Mouse (Mus musculus): ENCODE results near the gene Mfsd12. TPM values are rescaled to one million over a fixed set of nuclear protein-coding genes. Genes with fewer than 3 reads are reported as not detected.

Gene Mfsd12
- polyA plus RNA-seq, 1 experiment from 2014 or later: 36.3 TPM

GRCm38 (mm10) chr10:81328386-81328785 lies 28.9 kb upstream of the Mfsd12 start, which contains the start of gene Tbxa2r:
Gene Tbxa2r (plus strand): TSS chr10:81328731.
- DNase-seq (ENCODE audit: low spot score): peak; percentile 81

GRCm38 (mm10) chr10:81329194-81329975 lies 27.9 kb upstream of the Mfsd12 start:
- peak; percentile 89 for DNase-seq (ENCODE audit: low spot score)

- DNase-seq (ENCODE audit: low spot score): no peak
Measured at GRCm38 (mm10) chr10:81330007-81330406, 27.3 kb upstream of the Mfsd12 start.

GRCm38 (mm10) chr10:81332277-81332676 lies 25.0 kb upstream of the Mfsd12 start:
- DNase-seq (ENCODE audit: low spot score): no peak

- DNase-seq (ENCODE audit: low spot score): no peak
Measured at GRCm38 (mm10) chr10:81334324-81334723, 23.0 kb upstream of the Mfsd12 start.

GRCm38 (mm10) chr10:81335393-81336340 lies 21.6 kb upstream of the Mfsd12 start:
- DNase-seq (ENCODE audit: low spot score): no peak

GRCm38 (mm10) chr10:81336558-81336957 lies 20.7 kb upstream of the Mfsd12 start:
- no peak for DNase-seq (ENCODE audit: low spot score)

- no peak for DNase-seq (ENCODE audit: low spot score)
Measured at GRCm38 (mm10) chr10:81340551-81341332, 16.5 kb upstream of the Mfsd12 start.

GRCm38 (mm10) chr10:81341333-81341949 lies 15.8 kb upstream of the Mfsd12 start:
- DNase-seq (ENCODE audit: low spot score): peak; percentile 73

- DNase-seq (ENCODE audit: low spot score): no peak
Measured at GRCm38 (mm10) chr10:81342686-81343505, 14.4 kb upstream of the Mfsd12 start, which contains the start of gene Gipc3. Gene Gipc3 (minus strand): TSS chr10:81343266.

- peak; percentile 39 for DNase-seq (ENCODE audit: low spot score)
Measured at GRCm38 (mm10) chr10:81344421-81345161, 12.7 kb upstream of the Mfsd12 start.

GRCm38 (mm10) chr10:81345162-81345534 lies 12.1 kb upstream of the Mfsd12 start:
- DNase-seq (ENCODE audit: low spot score): no peak

GRCm38 (mm10) chr10:81346453-81347067 lies 10.7 kb upstream of the Mfsd12 start:
- peak; percentile 34 for DNase-seq (ENCODE audit: low spot score)

- DNase-seq (ENCODE audit: low spot score): peak; percentile 43
Measured at GRCm38 (mm10) chr10:81349146-81349545, 8.1 kb upstream of the Mfsd12 start.

GRCm38 (mm10) chr10:81349961-81350350 lies 7.3 kb upstream of the Mfsd12 start:
- no peak for DNase-seq (ENCODE audit: low spot score)

GRCm38 (mm10) chr10:81350351-81351063 lies 6.8 kb upstream of the Mfsd12 start, which contains the start of gene Hmg20b:
Gene Hmg20b (minus strand): TSS chr10:81350480.
- peak; percentile 99 for DNase-seq (ENCODE audit: low spot score)

GRCm38 (mm10) chr10:81351678-81352291 lies 5.5 kb upstream of the Mfsd12 start:
- peak; percentile 74 for DNase-seq (ENCODE audit: low spot score)

Measured in thymus, postnatal 0 days (tissue).